ENCODE assay signal across 8 mouse cellular contexts in genomic region chr4:132211953-132212734, GRCm38 (mm10). TPM values are rescaled to one million over a fixed set of nuclear protein-coding genes. Genes with fewer than 3 reads are reported as not detected.
A peak's percentile ranks its signal among the peaks of the same experiment; 100 is the strongest.
DNase-seq lines count a peak whose midpoint lies in the region; ATAC-seq and TF ChIP-seq lines count a peak whose summit lies in the region.

TSS of gene Ythdf2 (minus strand) at chr4:132212303.

- 4% methylated on average over 24 of the region's 78 CpGs for WGBS in embryonic facial prominence, embryonic 14.5 days
- WGBS in limb, embryonic 14.5 days: 3% methylated on average over 38 of the region's 78 CpGs
- 2% methylated on average over 71 of the region's 78 CpGs for WGBS in midbrain, postnatal 0 days

- TF ChIP-seq POLR2A in limb, embryonic 14.5 days (IDR thresholded peaks at IDR 0.05; ENCODE audit: borderline replicate concordance, extremely low read depth, insufficient read depth, insufficient read length): peak; percentile 90; the same call in 1 of the 2 replicates

- peaks cover 28% of the 10 kb centered on the region for H3K36me3 ChIP-seq in embryonic facial prominence, embryonic 14.5 days (ENCODE audit: control insufficient read depth, insufficient read depth, low read length)
- H3K36me3 ChIP-seq in limb, embryonic 14.5 days (ENCODE audit: control insufficient read depth, insufficient read depth, low read length): peaks cover 29% of the 10 kb centered on the region
- H3K36me3 ChIP-seq in midbrain, postnatal 0 days (ENCODE audit: insufficient read depth, low read length): 0 out of 2 replicates have a peak, but pooled peaks cover 3% of the 10 kb centered on the region

- ATAC-seq in embryonic facial prominence, embryonic 14.5 days (ENCODE audit: low read depth): peak; percentile 99
- peak; percentile 98 for ATAC-seq in limb, embryonic 14.5 days (ENCODE audit: low FRiP score, low read depth)
- peak; percentile 98 for ATAC-seq in midbrain, postnatal 0 days (ENCODE audit: low FRiP score)

- peak; percentile 90 for DNase-seq in 3T3-L1 (ENCODE audit: low read depth, low spot score)
- peak; percentile 93 to 96 for DNase-seq in adrenal gland, postnatal 4 days (ENCODE audit: low spot score in 2 of 2)
- peak; percentile 99 for DNase-seq in embryonic facial prominence, embryonic 14.5 days (ENCODE audit: low spot score)
- DNase-seq in heart, adult 8-10 months (ENCODE audit: low spot score): peak; percentile 92
- peak; percentile 97 for DNase-seq in kidney, adult 9 months
- peak; percentile 97 for DNase-seq in limb, embryonic 14.5 days (ENCODE audit: low spot score)
- peak; percentile 98 for DNase-seq in midbrain, postnatal 0 days (ENCODE audit: low spot score)
- DNase-seq in spleen, postnatal 14 days (ENCODE audit: low spot score in 2 of 2): peak; percentile 96 to 99

- TF ChIP-seq CTCF in midbrain, postnatal 0 days (IDR thresholded peaks at IDR 0.05): peak; percentile 86

- peak within 1 kb of the TSS; percentile 94 for H3K27ac ChIP-seq in embryonic facial prominence, embryonic 14.5 days (replicated peaks; ENCODE audit: low read depth, low read length)
- H3K27ac ChIP-seq in limb, embryonic 14.5 days (replicated peaks; ENCODE audit: low read depth, low read length): peak within 1 kb of the TSS; percentile 93
- H3K27ac ChIP-seq in midbrain, postnatal 0 days (ENCODE audit: low read depth, low read length): peak within 1 kb of the TSS; percentile 97

- peak within 1 kb of the TSS; percentile 99 for H3K9ac ChIP-seq in embryonic facial prominence, embryonic 14.5 days (ENCODE audit: low read depth, low read length)
- peak within 1 kb of the TSS; percentile 98 for H3K9ac ChIP-seq in limb, embryonic 14.5 days (ENCODE audit: low read depth, low read length, severe bottlenecking)
- H3K9ac ChIP-seq in midbrain, postnatal 0 days (replicated peaks; ENCODE audit: low read length, poor library complexity, severe bottlenecking): peak within 1 kb of the TSS; percentile 97

- H3K27me3 ChIP-seq in embryonic facial prominence, embryonic 14.5 days (replicated peaks; ENCODE audit: control insufficient read depth, insufficient read depth, low read length): no peaks in the 10 kb centered on the region
- no peaks in the 10 kb centered on the region for H3K27me3 ChIP-seq in limb, embryonic 14.5 days (ENCODE audit: control insufficient read depth, insufficient read depth, low read length)
- no peaks in the 10 kb centered on the region for H3K27me3 ChIP-seq in midbrain, postnatal 0 days (ENCODE audit: insufficient read depth, low read length)

- H3K9me3 ChIP-seq in embryonic facial prominence, embryonic 14.5 days (ENCODE audit: control insufficient read depth, low read length): no peaks in the 10 kb centered on the region
- H3K9me3 ChIP-seq in limb, embryonic 14.5 days (ENCODE audit: control insufficient read depth, low read length): no peaks in the 10 kb centered on the region
- H3K9me3 ChIP-seq in midbrain, postnatal 0 days (ENCODE audit: low read length): no peaks in the 10 kb centered on the region

- peak within 1 kb of the TSS; percentile 98 for H3K4me3 ChIP-seq in embryonic facial prominence, embryonic 14.5 days (ENCODE audit: low read depth, low read length)
- H3K4me3 ChIP-seq in limb, embryonic 14.5 days (replicated peaks; ENCODE audit: low read length): peak within 1 kb of the TSS; percentile 89
- peak within 1 kb of the TSS; percentile 99 for H3K4me3 ChIP-seq in midbrain, postnatal 0 days (ENCODE audit: low read depth, low read length)

- H3K4me1 ChIP-seq in embryonic facial prominence, embryonic 14.5 days (ENCODE audit: control insufficient read depth, insufficient read depth, low read length): peaks cover 14% of the 10 kb centered on the region; the same call in 1 of the 2 replicates
- peaks cover 12% of the 10 kb centered on the region for H3K4me1 ChIP-seq in limb, embryonic 14.5 days (ENCODE audit: control insufficient read depth, insufficient read depth, low read length)
- 0 out of 2 replicates have a peak, but pooled peaks cover 5% of the 10 kb centered on the region for H3K4me1 ChIP-seq in midbrain, postnatal 0 days (ENCODE audit: insufficient read depth, low read length)

- H3K4me2 ChIP-seq in embryonic facial prominence, embryonic 14.5 days (ENCODE audit: low read depth, low read length): peak within 1 kb of the TSS; percentile 55
- H3K4me2 ChIP-seq in limb, embryonic 14.5 days (replicated peaks; ENCODE audit: low read depth, low read length, severe bottlenecking): peak within 1 kb of the TSS; percentile 94
- H3K4me2 ChIP-seq in midbrain, postnatal 0 days (ENCODE audit: low read depth, low read length, poor library complexity, severe bottlenecking): peak within 1 kb of the TSS; percentile 87

RNA-seq across cellular contexts. Expression of gene Ythdf2, which starts in this region (rescaled TPM):
- 10 to 100 TPM; 61.7 to 63.4 TPM for total RNA-seq in adrenal gland, postnatal 4 days (2021)
- polyA plus RNA-seq in embryonic facial prominence, embryonic 14.5 days (2014; fragmentation: Nextera tagmentation; extraction: Ambion mirVana): 98.5 and 102 TPM in 2 replicates
- 10 to 100 TPM; 23.8 to 27.1 (median 26.5) TPM for total RNA-seq in heart, adult 8-10 months (2022)
- polyA plus RNA-seq in limb, embryonic 14.5 days (2012; rRNA removed): 32.3 and 34.1 TPM in 2 replicates
- 109 and 118 TPM in 2 replicates for polyA plus RNA-seq in limb, embryonic 14.5 days (2014; fragmentation: Nextera tagmentation; extraction: Ambion mirVana)
- 53.5 and 62.7 TPM in 2 replicates for total RNA-seq in midbrain, postnatal 0 days (2014; rRNA removed)
- 96.7 and 117 TPM in 2 replicates for polyA plus RNA-seq in midbrain, postnatal 0 days (2015; fragmentation: Nextera tagmentation; extraction: Ambion mirVana)

Comparison
In these comparisons a context has a peak if more than half of its experiments do, and no peak if none do; other contexts are left out.
1. Peak in every context shown above with its lines: DNase-seq, ATAC-seq, H3K4me3 ChIP-seq and H3K27ac ChIP-seq.